Mouse (Mus musculus): Measurements from ENCODE around the gene Npas3.

DNA sequence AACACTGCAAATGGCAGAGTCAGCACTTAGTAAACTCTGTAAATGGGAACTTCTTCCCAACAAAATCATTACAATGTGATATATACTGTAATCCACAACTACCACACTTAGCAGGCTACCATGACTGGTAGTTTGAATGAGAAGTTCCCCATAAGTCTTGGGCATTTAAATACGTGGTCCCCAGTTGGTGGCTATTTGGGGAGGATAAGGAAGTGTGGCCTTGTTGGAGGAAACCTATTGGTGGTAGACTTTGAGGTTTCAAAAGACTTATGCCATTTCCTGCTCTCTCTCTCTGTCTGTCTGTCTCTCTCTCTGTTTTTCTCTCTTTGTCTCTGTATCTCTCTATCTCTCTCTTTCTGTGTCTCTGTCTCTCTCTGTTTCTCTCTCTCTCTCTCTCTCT is 871.9 kb downstream of the Npas3 start:
- no peak for TF ChIP-seq CTCF (IDR thresholded peaks at IDR 0.05; ENCODE audit: insufficient read depth, low read depth, low read length)
- no peak for TF ChIP-seq POLR2A (IDR thresholded peaks at IDR 0.05; ENCODE audit: insufficient read depth, low read depth, low read length)

Measured in olfactory bulb, adult 2 months (tissue).